16 mouse cellular contexts compared by ENCODE assay signal in genomic region chr17:68045655-68046340, GRCm38 (mm10). TPM values are rescaled to one million over a fixed set of nuclear protein-coding genes. Genes with fewer than 3 reads are reported as not detected.
DNase-seq lines count a peak whose midpoint lies in the region; ATAC-seq and TF ChIP-seq lines count a peak whose summit lies in the region.
"Had no signal": no experiment of that assay in that cellular context is flagged by ENCODE, and none has a peak within 500 bp of the region (broad histone marks: within the 10 kb centered on the region; RNA-seq: fewer than 3 reads in every experiment).

No protein-coding gene starts in this region.

- no peaks in the 10 kb centered on the region for H3K9me3 ChIP-seq in lung, embryonic 15.5 days
- no peaks in the 10 kb centered on the region for H3K9me3 ChIP-seq in limb, embryonic 14.5 days (ENCODE audit: control insufficient read depth, low read length)
- H3K9me3 ChIP-seq: forebrain, embryonic 15.5 days; neural tube, embryonic 12.5 days had no signal

- ATAC-seq in lung, embryonic 15.5 days (ENCODE audit: borderline replicate concordance, extremely low read depth, low FRiP score, low TSS enrichment): peak; percentile 65; the same call in 1 of the 2 replicates
- no peak for ATAC-seq in limb, embryonic 14.5 days (ENCODE audit: low FRiP score, low read depth)
- ATAC-seq in megakaryocyte-erythroid progenitor cell, adult 5-6 weeks (replicated peaks; ENCODE audit: low FRiP score, low TSS enrichment, poor library complexity, severe bottlenecking): no peak
- ATAC-seq: CD4-positive, CD25-positive, alpha-beta regulatory T cell, adult 4 months; forebrain, embryonic 15.5 days; liver, postnatal 0 days; Patski had no signal

- H3K27ac ChIP-seq in lung, embryonic 15.5 days: peak overlapping the region; percentile 53
- peak overlapping the region; percentile 43; the same call in 1 of the 2 replicates for H3K27ac ChIP-seq in limb, embryonic 14.5 days (replicated peaks; ENCODE audit: low read depth, low read length)
- H3K27ac ChIP-seq: forebrain, embryonic 15.5 days; neural tube, embryonic 12.5 days had no signal

- peak; percentile 9 to 15 for DNase-seq in heart, postnatal 10 days
- DNase-seq in heart, adult 9 months (ENCODE audit: low spot score in 2 of 2): no peak
- no peak for DNase-seq in lung, postnatal 36 days
- DNase-seq in limb, embryonic 14.5 days (ENCODE audit: low spot score): peak; percentile 35
- DNase-seq in layer of hippocampus, postnatal 14 days (ENCODE audit: low spot score in 2 of 2): no peak
- DNase-seq: cerebellum, adult 8-10 months; kidney, adult 2 months; liver, postnatal 0 days; midbrain, embryonic 14.5 days; retina, postnatal 1 day had no signal

- WGBS in lung, embryonic 15.5 days: 45% methylated on average over 8 of the region's 8 CpGs
- 52% methylated on average over 8 of the region's 8 CpGs for WGBS in limb, embryonic 14.5 days

- no peaks in the 10 kb centered on the region for H3K27me3 ChIP-seq in lung, embryonic 15.5 days
- H3K27me3 ChIP-seq in limb, embryonic 14.5 days (ENCODE audit: control insufficient read depth, insufficient read depth, low read length): no peaks in the 10 kb centered on the region
- H3K27me3 ChIP-seq: forebrain, embryonic 15.5 days; neural tube, embryonic 12.5 days; Patski had no signal

- no peak for TF ChIP-seq POLR2A in limb, embryonic 14.5 days (IDR thresholded peaks at IDR 0.05; ENCODE audit: borderline replicate concordance, extremely low read depth, insufficient read depth, insufficient read length)

- H3K4me2 ChIP-seq in lung, embryonic 15.5 days: no peak overlapping the region
- H3K4me2 ChIP-seq in limb, embryonic 14.5 days (replicated peaks; ENCODE audit: low read depth, low read length, severe bottlenecking): no peak overlapping the region
- H3K4me2 ChIP-seq: forebrain, embryonic 15.5 days; neural tube, embryonic 12.5 days had no signal

- peaks cover 4% of the 10 kb centered on the region; the same call in 1 of the 2 replicates for H3K4me1 ChIP-seq in lung, embryonic 15.5 days
- H3K4me1 ChIP-seq in limb, embryonic 14.5 days (ENCODE audit: control insufficient read depth, insufficient read depth, low read length): no peaks in the 10 kb centered on the region; the same call in 1 of the 2 replicates
- H3K4me1 ChIP-seq: forebrain, embryonic 15.5 days; neural tube, embryonic 12.5 days had no signal

- H3K4me3 ChIP-seq in lung, embryonic 15.5 days: no peak overlapping the region
- no peak overlapping the region for H3K4me3 ChIP-seq in limb, embryonic 14.5 days (replicated peaks; ENCODE audit: low read length)
- H3K4me3 ChIP-seq: forebrain, embryonic 15.5 days; neural tube, embryonic 12.5 days had no signal

- no peak overlapping the region for H3K9ac ChIP-seq in lung, embryonic 15.5 days
- no peak overlapping the region for H3K9ac ChIP-seq in limb, embryonic 14.5 days (ENCODE audit: low read depth, low read length, severe bottlenecking)
- H3K9ac ChIP-seq: forebrain, embryonic 15.5 days; liver, postnatal 0 days; neural tube, embryonic 12.5 days had no signal

- H3K36me3 ChIP-seq in lung, embryonic 15.5 days: no peaks in the 10 kb centered on the region
- H3K36me3 ChIP-seq in limb, embryonic 14.5 days (ENCODE audit: control insufficient read depth, insufficient read depth, low read length): no peaks in the 10 kb centered on the region
- H3K36me3 ChIP-seq: forebrain, embryonic 15.5 days; neural tube, embryonic 12.5 days had no signal

- intact Hi-C loops in heart, postnatal 10 days (cut with DNase I): no loop called here

RNA-seq across cellular contexts. Expression of gene Arhgap28, which starts 41.9 kb away (rescaled TPM):
- total RNA-seq in heart, postnatal 10 days (2021): 10 to 100 TPM in 1 of 2 experiments, 1 to 10 TPM in 1; 6.3 to 10.7 TPM
- 46.1 and 47.2 TPM in 2 replicates for polyA plus RNA-seq in lung, embryonic 15.5 days (2015; fragmentation: Nextera tagmentation; extraction: Ambion mirVana)
- polyA plus RNA-seq in limb, embryonic 14.5 days (2012; rRNA removed): 42.8 and 46.5 TPM in 2 replicates
- polyA plus RNA-seq in limb, embryonic 14.5 days (2014; fragmentation: Nextera tagmentation; extraction: Ambion mirVana): 55.2 and 65.4 TPM in 2 replicates
- total RNA-seq in layer of hippocampus, postnatal 14 days (2021): under 1 TPM; 0.45 to 0.99 TPM
- total RNA-seq in megakaryocyte-erythroid progenitor cell, adult 5-6 weeks (2014; fragmentation: Nextera tagmentation): not detected in 2 replicates
- not detected in 2 replicates for total RNA-seq in megakaryocyte-erythroid progenitor cell, adult 5-6 weeks (2017)
- polyA plus RNA-seq: CD4-positive, CD25-positive, alpha-beta regulatory T cell, adult 4 months had no signal

Comparison
In these comparisons a context has a peak if more than half of its experiments do, and no peak if none do; other contexts are left out.
1. DNase-seq: peak in heart, postnatal 10 days (2 of 2) and limb, embryonic 14.5 days (single experiment); none in heart, adult 9 months (0 of 2), lung, postnatal 36 days (single experiment) and layer of hippocampus, postnatal 14 days (0 of 2).